8 mouse cellular contexts compared by ENCODE assay signal in genomic region chr10:111389890-111390289, GRCm38 (mm10).
DNase-seq lines count a peak whose midpoint lies in the region; ATAC-seq lines count a peak whose summit lies in the region.

No protein-coding gene starts in this region.

- 56% methylated on average over 9 of the region's 9 CpGs for WGBS in midbrain, embryonic 14.5 days
- 76% methylated on average over 9 of the region's 9 CpGs for WGBS in midbrain, embryonic 11.5 days
- WGBS in heart, embryonic 10.5 days: 34% methylated on average over 9 of the region's 9 CpGs
- WGBS in liver, embryonic 11.5 days: 73% methylated on average over 9 of the region's 9 CpGs

- no peaks in the 10 kb centered on the region for H3K36me3 ChIP-seq in midbrain, embryonic 14.5 days (ENCODE audit: control insufficient read depth, insufficient read depth, low read length)
- H3K36me3 ChIP-seq in midbrain, embryonic 11.5 days (ENCODE audit: control insufficient read depth, insufficient read depth, low read length): no peaks in the 10 kb centered on the region
- H3K36me3 ChIP-seq in heart, embryonic 10.5 days: no peaks in the 10 kb centered on the region
- no peaks in the 10 kb centered on the region for H3K36me3 ChIP-seq in liver, embryonic 11.5 days (ENCODE audit: control insufficient read depth, insufficient read depth, low read length)

- no peak overlapping the region for H3K4me3 ChIP-seq in midbrain, embryonic 14.5 days (replicated peaks; ENCODE audit: low read depth, low read length)
- no peak overlapping the region for H3K4me3 ChIP-seq in midbrain, embryonic 11.5 days (ENCODE audit: low read depth, low read length)
- no peak overlapping the region for H3K4me3 ChIP-seq in heart, embryonic 10.5 days
- no peak overlapping the region for H3K4me3 ChIP-seq in liver, embryonic 11.5 days (ENCODE audit: low read depth, low read length)

- H3K4me2 ChIP-seq in midbrain, embryonic 14.5 days (ENCODE audit: low read length): no peak overlapping the region
- no peak overlapping the region for H3K4me2 ChIP-seq in midbrain, embryonic 11.5 days
- no peak overlapping the region for H3K4me2 ChIP-seq in liver, embryonic 11.5 days

- no peaks in the 10 kb centered on the region for H3K9me3 ChIP-seq in midbrain, embryonic 14.5 days (ENCODE audit: control insufficient read depth, low read length)
- H3K9me3 ChIP-seq in midbrain, embryonic 11.5 days (ENCODE audit: control insufficient read depth, low read length): no peaks in the 10 kb centered on the region
- H3K9me3 ChIP-seq in heart, embryonic 10.5 days: no peaks in the 10 kb centered on the region
- no peaks in the 10 kb centered on the region for H3K9me3 ChIP-seq in liver, embryonic 11.5 days (ENCODE audit: control insufficient read depth, low read length)

- H3K4me1 ChIP-seq in midbrain, embryonic 14.5 days (ENCODE audit: control insufficient read depth, insufficient read depth, low read length): peaks cover 11% of the 10 kb centered on the region
- H3K4me1 ChIP-seq in midbrain, embryonic 11.5 days (ENCODE audit: control insufficient read depth, insufficient read depth, low read length): peaks cover 12% of the 10 kb centered on the region
- H3K4me1 ChIP-seq in heart, embryonic 10.5 days: peaks cover 27% of the 10 kb centered on the region
- no peaks in the 10 kb centered on the region for H3K4me1 ChIP-seq in liver, embryonic 11.5 days (replicated peaks; ENCODE audit: control insufficient read depth, insufficient read depth, low read length)

- no peak overlapping the region for H3K9ac ChIP-seq in midbrain, embryonic 14.5 days (replicated peaks; ENCODE audit: low read length)
- no peak overlapping the region for H3K9ac ChIP-seq in midbrain, embryonic 11.5 days (ENCODE audit: low read length)
- H3K9ac ChIP-seq in liver, embryonic 11.5 days (ENCODE audit: low read depth, low read length): no peak overlapping the region

- no peak for ATAC-seq in midbrain, embryonic 14.5 days (ENCODE audit: low FRiP score, low TSS enrichment)
- no peak for ATAC-seq in midbrain, embryonic 11.5 days (ENCODE audit: low FRiP score)
- peak; percentile 40; the same call in 1 of the 2 replicates for ATAC-seq in liver, embryonic 11.5 days (replicated peaks; ENCODE audit: low FRiP score)

- H3K27me3 ChIP-seq in midbrain, embryonic 14.5 days (ENCODE audit: control insufficient read depth, insufficient read depth, low read length): no peaks in the 10 kb centered on the region
- H3K27me3 ChIP-seq in midbrain, embryonic 11.5 days (ENCODE audit: control insufficient read depth, insufficient read depth, low read length): no peaks in the 10 kb centered on the region
- H3K27me3 ChIP-seq in heart, embryonic 10.5 days (ENCODE audit: insufficient read depth, poor library complexity, severe bottlenecking): no peaks in the 10 kb centered on the region
- no peaks in the 10 kb centered on the region for H3K27me3 ChIP-seq in liver, embryonic 11.5 days (replicated peaks; ENCODE audit: control insufficient read depth, insufficient read depth, low read length)

- peak; percentile 78 for DNase-seq in midbrain, embryonic 14.5 days
- DNase-seq in midbrain, embryonic 11.5 days (ENCODE audit: low spot score, missing footprints): no peak
- DNase-seq in fibroblast of lung, adult 2 months (ENCODE audit: low read depth): peak; percentile 81
- peak; percentile 94 for DNase-seq in heart, embryonic 10.5 days (ENCODE audit: low spot score)
- DNase-seq in kidney, postnatal 25 days: peak; percentile 81 to 84
- peak; percentile 56 for DNase-seq in liver, embryonic 11.5 days (ENCODE audit: low spot score)
- DNase-seq in ovary, postnatal 36 days (ENCODE audit: low spot score): peak; percentile 64
- DNase-seq in thymus, adult 18-20 months: no peak

- no peak overlapping the region for H3K27ac ChIP-seq in midbrain, embryonic 14.5 days (replicated peaks; ENCODE audit: low read depth, low read length)
- H3K27ac ChIP-seq in midbrain, embryonic 11.5 days (ENCODE audit: low read depth, low read length): no peak overlapping the region
- H3K27ac ChIP-seq in heart, embryonic 10.5 days: peak overlapping the region; percentile 11; the same call in 1 of the 2 replicates
- no peak overlapping the region for H3K27ac ChIP-seq in liver, embryonic 11.5 days (ENCODE audit: low read depth, low read length)

Comparison
In these comparisons a context has a peak if more than half of its experiments do, and no peak if none do; other contexts are left out.
1. DNase-seq: peak in midbrain, embryonic 14.5 days (single experiment), fibroblast of lung, adult 2 months (single experiment), heart, embryonic 10.5 days (single experiment), kidney, postnatal 25 days (2 of 2), liver, embryonic 11.5 days (single experiment) and ovary, postnatal 36 days (single experiment); none in midbrain, embryonic 11.5 days (single experiment) and thymus, adult 18-20 months (0 of 2).